Mouse (Mus musculus) liver, embryonic 12.5 days (tissue): ENCODE data around the gene Adm2. TPM values are rescaled to one million over a fixed set of nuclear protein-coding genes. Genes with fewer than 3 reads are reported as not detected.

Source experiments
- ATAC-seq: fragments of 200-750 bp; cut with Nextera tagmentation; 2 replicates; pipeline ENCODE4 v1.8.0; 2017; ENCODE audit warnings: moderate number of reproducible peaks, mild to moderate bottlenecking, moderate library complexity
- H3K27ac ChIP-seq: fragments of 300-500 bp; sonication (generic); 2 replicates; pipeline ENCODE4 v1.5.1; 2016; ENCODE audit warnings: mild to moderate bottlenecking
- H3K27me3 ChIP-seq: fragments of 300-500 bp; sonication (generic); replicated peaks from 2 replicates; pipeline ENCODE4 v1.6.1; 2016; ENCODE audit warnings: mild to moderate bottlenecking, moderate library complexity
- H3K36me3 ChIP-seq: fragments of 300-500 bp; sonication (generic); 2 replicates; pipeline ENCODE4 v1.6.1; 2016; ENCODE audit warnings: mild to moderate bottlenecking, moderate library complexity
- H3K4me1 ChIP-seq: fragments of 300-500 bp; sonication (generic); 2 replicates; pipeline ENCODE4 v1.6.1; 2016
- H3K4me2 ChIP-seq: fragments of 300-500 bp; sonication (generic); 2 replicates; pipeline ENCODE4 v1.6.1; 2016; ENCODE audit warnings: mild to moderate bottlenecking, moderate library complexity
- H3K4me3 ChIP-seq: fragments of 300-500 bp; sonication (generic); 2 replicates; pipeline ENCODE4 v1.5.1; 2016; ENCODE audit warnings: mild to moderate bottlenecking, moderate library complexity
- H3K9ac ChIP-seq: fragments of 300-500 bp; sonication (generic); 2 replicates; pipeline ENCODE4 v1.6.1; 2016; ENCODE audit warnings: mild to moderate bottlenecking, moderate library complexity
- H3K9me3 ChIP-seq: fragments of 300-500 bp; sonication (generic); replicated peaks from 2 replicates; pipeline ENCODE4 v1.6.1; 2016; ENCODE audit warnings: mild to moderate bottlenecking, moderate library complexity
- WGBS: fragments of 180-500 bp; shearing (Covaris S2); methylation state at CpG from one replicate; pipeline ENCODE4 v1.1.7; 2016; ENCODE audit not compliant: insufficient replicate concordance; 5-methylcytosine and 5-hydroxymethylcytosine counted together
- microRNA-seq: library from miRNA; unstranded; fragments of <30 nt; microRNA quantifications from one replicate; pipeline ENCODE4, GENCODE M21; 2017
- polyA plus RNA-seq: library from polyadenylated mRNA; unstranded; fragments of >200 nt; fragmentation: Nextera tagmentation; extraction: Ambion mirVana; gene quantifications from 2 replicates; pipeline ENCODE4 v1.2.1, GENCODE M21; 2016

Adm2 gene
- polyA plus RNA-seq, 1 experiment from 2014 or later, result 3.3 TPM

DNA sequence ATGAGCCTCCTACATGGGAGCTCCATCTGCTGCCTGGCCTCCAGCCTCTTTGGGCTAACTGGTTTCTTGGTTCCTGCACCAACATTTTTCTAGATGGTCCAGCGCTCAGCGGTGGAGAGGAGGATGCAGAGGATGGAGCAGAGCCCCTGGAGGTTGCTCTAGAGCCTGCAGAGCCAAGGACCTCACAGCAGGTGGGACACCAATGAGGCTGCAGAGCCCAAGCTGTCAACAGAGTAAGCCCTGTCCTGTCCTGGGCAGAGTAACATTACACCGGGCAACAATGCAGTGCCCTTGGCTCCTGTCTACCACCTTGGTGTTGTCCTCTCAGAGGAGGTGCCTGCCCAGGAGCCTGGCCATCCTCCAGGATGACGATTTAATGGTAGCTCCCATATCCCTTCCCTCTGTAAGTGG is 42.6 kb downstream of the Adm2 start:
- H3K36me3 ChIP-seq, result peaks cover 100% of the 10 kb centered on the region
- no peaks in the 10 kb centered on the region for H3K4me1 ChIP-seq
- no peak overlapping the region for H3K4me2 ChIP-seq
- no peak overlapping the region for H3K9ac ChIP-seq
- H3K9me3 ChIP-seq, result no peaks in the 10 kb centered on the region
- no peak for ATAC-seq
- no peak overlapping the region for H3K27ac ChIP-seq
- H3K4me3 ChIP-seq, result no peak overlapping the region
- WGBS, result 91% methylated on average over 4 of the region's 4 CpGs
- no peaks in the 10 kb centered on the region for H3K27me3 ChIP-seq

DNA sequence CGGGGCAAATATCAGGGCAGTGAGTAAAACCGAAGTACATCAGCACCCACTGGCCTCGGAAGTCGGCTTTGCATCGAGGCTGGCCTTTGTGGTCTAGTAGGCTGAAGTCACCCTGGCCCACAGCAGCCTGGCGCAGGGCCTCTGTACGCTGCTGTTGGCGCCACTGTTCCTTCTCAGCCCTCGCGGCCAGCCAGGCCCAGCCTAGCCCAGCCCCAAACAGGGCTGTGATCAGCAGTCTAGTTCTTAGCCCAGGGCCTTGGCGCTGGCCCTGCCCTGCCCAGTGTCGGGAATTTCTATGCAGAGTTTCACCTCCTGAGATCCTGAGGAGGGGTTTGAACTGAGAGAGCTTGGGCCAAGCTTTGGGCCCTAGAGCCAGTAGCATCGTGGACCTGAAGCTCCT is 49.5 kb downstream of the Adm2 start:
- H3K36me3 ChIP-seq, result peaks cover 59% of the 10 kb centered on the region

DNA sequence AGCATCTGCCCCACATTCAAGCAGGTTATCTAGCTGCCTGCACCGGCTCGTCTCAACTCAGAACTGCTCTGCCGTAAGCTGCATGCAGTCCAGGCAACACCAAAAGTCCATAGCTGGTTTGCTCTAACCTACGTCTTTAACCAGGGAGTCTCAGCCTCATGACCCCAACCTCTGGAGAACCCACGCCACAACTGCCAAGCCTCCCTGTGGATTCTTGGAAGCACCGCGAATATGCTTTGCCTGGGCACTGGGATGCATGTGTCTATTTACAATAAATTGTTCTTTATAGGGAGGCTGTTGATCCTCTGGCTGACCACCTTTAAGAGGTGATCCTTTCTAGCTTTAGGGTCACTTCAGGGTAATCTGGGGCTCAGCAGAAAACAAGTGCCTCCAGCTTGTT is 50.0 kb downstream of the Adm2 start:
- Histone ChIP-seq H3K36me3 (peaks cover 54% of the 10 kb centered on the region), H3K9me3 (no peaks in the 10 kb centered on the region), H3K27ac (peak overlapping the region; percentile 90; the same call in 1 of the 2 replicates), H3K4me3 (peak overlapping the region; percentile 76), H3K9ac (peak overlapping the region; percentile 81; the same call in 1 of the 2 replicates), H3K4me1 (peaks cover 37% of the 10 kb centered on the region), H3K27me3 (peaks cover 18% of the 10 kb centered on the region), H3K4me2 (peak overlapping the region; percentile 96)
- WGBS, result 81% methylated on average over 7 of the region's 7 CpGs
- no peak for ATAC-seq

More for the DNA sequence above, 49.5 kb downstream of the Adm2 start:
- peak overlapping the region; percentile 96 for H3K4me2 ChIP-seq
- no peaks in the 10 kb centered on the region for H3K9me3 ChIP-seq
- H3K27ac ChIP-seq, result 0 out of 2 replicates have a peak overlapping the region, but pooled peaks have one; percentile 28
- peaks cover 36% of the 10 kb centered on the region for H3K4me1 ChIP-seq
- ATAC-seq, result no peak
- H3K4me3 ChIP-seq, result no peak overlapping the region
- H3K27me3 ChIP-seq, result peaks cover 13% of the 10 kb centered on the region
- WGBS, result 85% methylated on average over 13 of the region's 13 CpGs
- H3K9ac ChIP-seq, result 0 out of 2 replicates have a peak overlapping the region, but pooled peaks have one; percentile 81

DNA sequence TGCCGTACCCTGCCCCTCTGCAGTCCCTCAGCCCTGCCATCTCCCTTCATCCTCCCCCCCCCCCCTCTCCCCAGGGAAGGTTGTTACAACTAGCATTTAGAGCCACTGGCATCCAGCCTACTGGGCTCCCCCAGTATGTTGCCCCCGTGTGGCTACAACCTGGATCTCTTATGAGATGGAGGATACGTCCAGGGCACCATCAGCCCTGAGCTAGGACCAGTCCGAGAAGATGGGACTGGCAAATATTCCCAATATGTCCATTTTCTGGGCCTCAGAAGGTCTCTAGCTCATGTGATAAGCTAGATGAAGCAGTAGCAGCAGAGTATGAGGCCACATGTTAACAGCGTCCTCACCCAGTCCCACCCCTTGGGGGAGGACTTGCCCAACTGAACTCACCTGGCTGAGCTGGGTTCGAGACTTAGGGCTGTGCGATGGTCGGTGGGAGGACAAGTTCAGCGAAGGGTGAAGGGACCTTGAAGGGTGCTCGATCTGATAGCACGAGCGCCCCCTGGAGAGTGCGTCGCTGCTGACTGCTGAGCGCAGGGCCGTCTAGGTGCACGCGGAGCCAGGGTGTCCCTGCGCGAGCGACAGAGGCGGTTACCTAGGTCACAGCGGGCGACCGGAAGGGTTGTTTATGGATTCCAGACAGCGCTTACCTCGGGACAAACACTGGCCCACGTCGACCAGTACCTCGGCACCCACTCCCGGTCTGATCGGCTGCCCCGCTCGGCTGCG is 50.7 kb downstream of the Adm2 start:
- H3K36me3 ChIP-seq, result peaks cover 48% of the 10 kb centered on the region
- peaks cover 25% of the 10 kb centered on the region for H3K27me3 ChIP-seq
- peak overlapping the region; percentile 81 for H3K9ac ChIP-seq
- ATAC-seq, result peak; percentile 85
- 1% methylated on average over 35 of the region's 35 CpGs for WGBS
- peaks cover 41% of the 10 kb centered on the region for H3K4me1 ChIP-seq
- H3K9me3 ChIP-seq, result no peaks in the 10 kb centered on the region
- peak overlapping the region; percentile 96 for H3K4me2 ChIP-seq
- H3K4me3 ChIP-seq, result peak overlapping the region; percentile 76
- H3K27ac ChIP-seq, result peak overlapping the region; percentile 90

DNA sequence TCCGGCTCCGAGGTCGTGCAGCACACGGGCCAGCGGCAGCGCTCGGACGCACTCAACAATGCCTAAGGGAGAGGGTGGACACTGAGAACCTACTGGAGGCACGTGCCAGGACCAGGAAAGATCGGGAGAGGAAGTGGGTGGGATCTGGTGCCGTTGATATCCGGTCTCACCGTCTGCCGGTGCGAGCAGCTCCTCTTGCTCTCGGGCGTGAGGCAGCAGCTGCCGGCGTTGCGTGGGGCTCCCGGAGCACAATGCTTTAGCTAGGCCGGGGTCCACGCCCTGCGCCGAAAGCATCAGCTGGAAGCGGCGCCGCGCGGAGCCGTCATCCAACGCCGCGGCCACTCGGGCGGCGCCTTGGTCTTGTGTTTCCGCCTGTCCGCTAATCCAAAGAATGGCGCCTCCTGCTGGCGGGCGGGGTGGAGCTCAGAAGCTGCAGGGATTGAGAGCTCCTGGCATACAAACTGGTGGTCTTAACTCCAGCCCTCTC is 51.3 kb downstream of the Adm2 start, which contains the start of gene Sco2:
Sco2 (minus strand) TSS at position 85 of the 487 bp plus-strand sequence.
- Histone ChIP-seq H3K4me2 (peak within 1 kb of the TSS; percentile 96), H3K36me3 (peaks cover 41% of the 10 kb centered on the region), H3K4me3 (peak within 1 kb of the TSS; percentile 76), H3K27ac (peak within 1 kb of the TSS; percentile 90), H3K9ac (peak within 1 kb of the TSS; percentile 81), H3K4me1 (peaks cover 48% of the 10 kb centered on the region), H3K9me3 (no peaks in the 10 kb centered on the region), H3K27me3 (peaks cover 31% of the 10 kb centered on the region)
- ATAC-seq, result peak; percentile 71
- 1% methylated on average over 42 of the region's 42 CpGs for WGBS

Small RNA genes within 50 kb of the gene (microRNA-seq; reads per million reads assigned to microRNA genes)
- gene Mir6959, result not detected

Other genes starting within 250 kb of the Adm2 start
- gene Trabd, start 247.6 kb upstream of the Adm2 start, polyA plus RNA-seq, result 18.4 and 22.9 TPM in 2 replicates
- 11.6 and 12.8 TPM in 2 replicates for gene Selenoo, start 233.6 kb upstream of the Adm2 start, polyA plus RNA-seq
- gene Tubgcp6, start 199.6 kb upstream of the Adm2 start, polyA plus RNA-seq, result 11.8 and 12.7 TPM in 2 replicates
- 12.8 and 15.3 TPM in 2 replicates for gene Hdac10, start 194.0 kb upstream of the Adm2 start, polyA plus RNA-seq
- 2.3 and 2.7 TPM in 2 replicates for gene Mapk12, start 182.0 kb upstream of the Adm2 start, polyA plus RNA-seq
- 1.8 TPM in 2 replicates for gene Mapk11, start 173.1 kb upstream of the Adm2 start, polyA plus RNA-seq
- 38.5 and 38.8 TPM in 2 replicates for gene Plxnb2, start 141.9 kb upstream of the Adm2 start, polyA plus RNA-seq
- 5.3 and 5.5 TPM in 2 replicates for gene Dennd6b, start 126.2 kb upstream of the Adm2 start, polyA plus RNA-seq
- gene Ppp6r2, start 111.2 kb upstream of the Adm2 start, polyA plus RNA-seq, result 21.4 and 23.9 TPM in 2 replicates
- 32.5 and 34.1 TPM in 2 replicates for gene Sbf1, start 7.4 kb upstream of the Adm2 start, polyA plus RNA-seq
- 2.4 and 3.7 TPM in 2 replicates for gene Miox, start 11.7 kb downstream of the Adm2 start, polyA plus RNA-seq
- 36.2 and 41.1 TPM in 2 replicates for gene Lmf2, start 32.9 kb downstream of the Adm2 start, polyA plus RNA-seq
- gene Ncaph2, start 33.0 kb downstream of the Adm2 start, polyA plus RNA-seq, result 134 TPM in 2 replicates
- 4.9 and 5.6 TPM in 2 replicates for gene Sco2, start 51.1 kb downstream of the Adm2 start, polyA plus RNA-seq
- 0.62 and 0.75 TPM in 2 replicates for gene Tymp, start 54.3 kb downstream of the Adm2 start, polyA plus RNA-seq
- 0.50 and 0.65 TPM in 2 replicates for gene Odf3b, start 56.6 kb downstream of the Adm2 start, polyA plus RNA-seq
- not detected in 2 replicates for gene Klhdc7b, start 62.2 kb downstream of the Adm2 start, polyA plus RNA-seq
- not detected in 2 replicates for gene Syce3, start 87.8 kb downstream of the Adm2 start, polyA plus RNA-seq
- gene Cpt1b, start 103.1 kb downstream of the Adm2 start, polyA plus RNA-seq, result 2.0 and 2.3 TPM in 2 replicates
- gene C730034F03Rik, start 106.9 kb downstream of the Adm2 start, polyA plus RNA-seq, result 2.1 and 2.3 TPM in 2 replicates
- not detected in 2 replicates for gene Gm44502, start 107.0 kb downstream of the Adm2 start, polyA plus RNA-seq
- gene Chkb, start 107.2 kb downstream of the Adm2 start, polyA plus RNA-seq, result 29.0 and 30.4 TPM in 2 replicates
- 0.05 and 0.13 TPM in 2 replicates for gene Mapk8ip2, start 131.2 kb downstream of the Adm2 start, polyA plus RNA-seq
- gene Arsa, start 154.7 kb downstream of the Adm2 start, polyA plus RNA-seq, result 6.6 and 7.0 TPM in 2 replicates
- gene Shank3, start 176.9 kb downstream of the Adm2 start, polyA plus RNA-seq, result 0.81 and 1.4 TPM in 2 replicates
- gene Acr, start 245.6 kb downstream of the Adm2 start, polyA plus RNA-seq, result not detected in 2 replicates